Mouse (Mus musculus) MEL (cell line): ENCODE results near the gene Sytl3. TPM values are rescaled to one million over a fixed set of nuclear protein-coding genes. Genes with fewer than 3 reads are reported as not detected.

Source experiments
- DNase-seq: peaks from one replicate; pipeline ENCODE4 v3.0.0; 2011; ENCODE audit warnings: low read depth, low spot score
- H3K27ac ChIP-seq: 2 replicates; pipeline ENCODE4 v1.5.1; 2012; ENCODE audit warnings: low read depth, mild to moderate bottlenecking, control low read depth, low read length, moderate library complexity; ENCODE audit not compliant: control insufficient read depth
- H3K27me3 ChIP-seq, 2 experiments: fragments of 150-350 bp in 1 of 2; sonication (generic) in 1 of 2; 2 replicates each; pipeline ENCODE4 v1.6.1; 2012; ENCODE audit warnings: low read length in 2 of 2, mild to moderate bottlenecking in 2 of 2, improper control_type of control experiment in 1 of 2, moderate library complexity in 1 of 2; ENCODE audit not compliant: insufficient read depth in 2 of 2, control insufficient read depth in 1 of 2
- H3K36me3 ChIP-seq, 2 experiments: 2 replicates each; pipeline ENCODE4 v1.6.1; 2012 to 2014; ENCODE audit warnings: low read length in 2 of 2, improper control_type of control experiment in 1 of 2, inconsistent platforms in 1 of 2, mild to moderate bottlenecking in 1 of 2; ENCODE audit not compliant: insufficient read depth in 2 of 2, control insufficient read depth in 1 of 2
- H3K4me1 ChIP-seq, 2 experiments: fragments of 150-350 bp in 1 of 2; sonication (generic) in 1 of 2; 2 replicates each; pipeline ENCODE4 v1.6.1; 2012; ENCODE audit warnings: low read length in 2 of 2, improper control_type of control experiment in 1 of 2, mild to moderate bottlenecking in 1 of 2; ENCODE audit not compliant: insufficient read depth in 2 of 2, control insufficient read depth in 1 of 2
- H3K4me3 ChIP-seq, 2 experiments: fragments of 150-350 bp in 1 of 2; sonication (generic) in 1 of 2; 2 replicates each; pipeline ENCODE4 v1.5.1; 2012; ENCODE audit warnings: low read depth in 2 of 2, low read length in 2 of 2, mild to moderate bottlenecking in 2 of 2, moderate library complexity in 2 of 2, control low read depth in 1 of 2, improper control_type of control experiment in 1 of 2; ENCODE audit not compliant: control insufficient read depth in 1 of 2, insufficient read depth in 1 of 2
- H3K79me2 ChIP-seq: 2 replicates; pipeline ENCODE4 v1.6.1; 2012; ENCODE audit warnings: mild to moderate bottlenecking, low read length, moderate library complexity; ENCODE audit not compliant: control insufficient read depth, poor library complexity, insufficient read depth
- H3K9ac ChIP-seq: 2 replicates; pipeline ENCODE4 v1.6.1; 2012; ENCODE audit warnings: low read depth, mild to moderate bottlenecking, control low read depth, low read length, moderate library complexity; ENCODE audit not compliant: control insufficient read depth, poor library complexity, severe bottlenecking
- H3K9me3 ChIP-seq: fragments of 150-350 bp; sonication (generic); replicated peaks from 2 replicates; pipeline ENCODE4 v1.6.1; 2012; ENCODE audit warnings: mild to moderate bottlenecking, low read length, improper control_type of control experiment, moderate library complexity; ENCODE audit not compliant: insufficient read depth
- CHD1 ChIP-seq: IDR thresholded peaks from 2 replicates; pipeline ENCODE4 v1.6.1; 2012; ENCODE audit warnings: low read depth, mild to moderate bottlenecking, inconsistent platforms, low read length, improper control_type of control experiment
- CHD2 ChIP-seq: IDR thresholded peaks from 2 replicates; pipeline ENCODE4 v1.6.1; 2011; ENCODE audit warnings: low read length, improper control_type of control experiment
- CTCF ChIP-seq, 3 experiments: IDR thresholded peaks in 2 of 3; conservative IDR thresholded peaks in 1 of 3; 2 replicates each; pipeline ENCODE4 v1.5.1; 2011 to 2012; ENCODE audit warnings: low read length in 3 of 3, low read depth in 2 of 3, mild to moderate bottlenecking in 2 of 3, improper control_type of control experiment in 1 of 3, inconsistent platforms in 1 of 3, mixed read lengths in 1 of 3, moderate library complexity in 1 of 3; ENCODE audit not compliant: control insufficient read depth in 1 of 3, insufficient read depth in 1 of 3, poor library complexity in 1 of 3, severe bottlenecking in 1 of 3
- E2F4 ChIP-seq: IDR thresholded peaks from 2 replicates; pipeline ENCODE4 v1.6.1; 2011; ENCODE audit warnings: low read depth, low read length, improper control_type of control experiment, borderline replicate concordance
- ELF1 ChIP-seq: IDR thresholded peaks from 2 replicates; pipeline ENCODE4 v1.6.1; 2014; ENCODE audit warnings: low read depth, mild to moderate bottlenecking, inconsistent platforms, low read length, improper control_type of control experiment, moderate library complexity
- EP300 ChIP-seq, 2 experiments: IDR thresholded peaks; 2 replicates each; pipeline ENCODE4 v1.6.1; 2011; ENCODE audit warnings: improper control_type of control experiment in 2 of 2, low read length in 2 of 2, low read depth in 1 of 2, mild to moderate bottlenecking in 1 of 2
- ETS1 ChIP-seq: IDR thresholded peaks from 2 replicates; pipeline ENCODE4 v1.6.1; 2012; ENCODE audit warnings: low read depth, mild to moderate bottlenecking, inconsistent platforms, low read length, improper control_type of control experiment, moderate library complexity
- GABPA ChIP-seq: IDR thresholded peaks from 2 replicates; pipeline ENCODE4 v1.6.1; 2012; ENCODE audit warnings: low read depth, mild to moderate bottlenecking, inconsistent platforms, low read length, improper control_type of control experiment, moderate library complexity
- HCFC1 ChIP-seq: IDR thresholded peaks from 2 replicates; pipeline ENCODE4 v1.6.1; 2012; ENCODE audit warnings: low read depth, mild to moderate bottlenecking, inconsistent platforms, low read length, improper control_type of control experiment, moderate library complexity
- JUND ChIP-seq: IDR thresholded peaks from 2 replicates; pipeline ENCODE4 v1.6.1; 2011; ENCODE audit warnings: low read depth, mild to moderate bottlenecking, improper control_type of control experiment, low read length
- KAT2A ChIP-seq: conservative IDR thresholded peaks from 2 replicates; pipeline ENCODE4 v1.6.1; 2012; ENCODE audit warnings: low read depth, low read length, improper control_type of control experiment, inconsistent platforms
- MAFK ChIP-seq: IDR thresholded peaks from 2 replicates; pipeline ENCODE4 v1.6.1; 2011; ENCODE audit warnings: low read depth, mild to moderate bottlenecking, low read length, improper control_type of control experiment, borderline replicate concordance
- MAX ChIP-seq: IDR thresholded peaks from 2 replicates; pipeline ENCODE4 v1.6.1; 2011; ENCODE audit warnings: low read length, improper control_type of control experiment
- MAZ ChIP-seq: IDR thresholded peaks from 2 replicates; pipeline ENCODE4 v1.6.1; 2012; ENCODE audit warnings: low read depth, mild to moderate bottlenecking, inconsistent platforms, low read length, improper control_type of control experiment
- MEF2A ChIP-seq: IDR thresholded peaks from 2 replicates; pipeline ENCODE4 v1.6.1; 2014; ENCODE audit warnings: low read depth, mild to moderate bottlenecking, inconsistent platforms, low read length, improper control_type of control experiment; ENCODE audit not compliant: poor library complexity, insufficient replicate concordance, severe bottlenecking; ENCODE audit errors: extremely low read depth
- MXI1 ChIP-seq: IDR thresholded peaks from 2 replicates; pipeline ENCODE4 v1.6.1; 2011; ENCODE audit warnings: mild to moderate bottlenecking, low read depth, low read length, improper control_type of control experiment
- MYB ChIP-seq: IDR thresholded peaks from 2 replicates; pipeline ENCODE4 v1.6.1; 2011; ENCODE audit warnings: mild to moderate bottlenecking, low read depth, low read length, improper control_type of control experiment
- MYC ChIP-seq: IDR thresholded peaks from 2 replicates; pipeline ENCODE4 v1.6.1; 2011; ENCODE audit warnings: low read depth, mild to moderate bottlenecking, low read length, improper control_type of control experiment, moderate library complexity
- NELFE ChIP-seq: IDR thresholded peaks from 2 replicates; pipeline ENCODE4 v1.6.1; 2011; ENCODE audit warnings: low read depth, low read length, improper control_type of control experiment
- NRF1 ChIP-seq: IDR thresholded peaks from 2 replicates; pipeline ENCODE4 v1.6.1; 2014; ENCODE audit warnings: low read depth, mild to moderate bottlenecking, inconsistent platforms, low read length, improper control_type of control experiment, moderate library complexity; ENCODE audit not compliant: poor library complexity, insufficient read depth, severe bottlenecking
- POLR2A ChIP-seq, 2 experiments: IDR thresholded peaks; 2 replicates each; pipeline ENCODE4 v1.6.1; 2011 to 2012; ENCODE audit warnings: low read length in 2 of 2, mild to moderate bottlenecking in 2 of 2, control low read depth in 1 of 2, improper control_type of control experiment in 1 of 2, low read depth in 1 of 2, moderate library complexity in 1 of 2; ENCODE audit not compliant: control insufficient read depth in 1 of 2, insufficient read depth in 1 of 2, poor library complexity in 1 of 2
- POLR2AphosphoS2 ChIP-seq: IDR thresholded peaks from 2 replicates; pipeline ENCODE4 v1.6.1; 2011; ENCODE audit warnings: low read length, improper control_type of control experiment
- RAD21 ChIP-seq: IDR thresholded peaks from 2 replicates; pipeline ENCODE4 v1.6.1; 2011; ENCODE audit warnings: mild to moderate bottlenecking, low read depth, low read length, improper control_type of control experiment
- RCOR1 ChIP-seq: IDR thresholded peaks from 2 replicates; pipeline ENCODE4 v1.6.1; 2012; ENCODE audit warnings: low read depth, mild to moderate bottlenecking, inconsistent platforms, low read length, improper control_type of control experiment
- SIN3A ChIP-seq: IDR thresholded peaks from 2 replicates; pipeline ENCODE4 v1.6.1; 2012; ENCODE audit warnings: low read length, improper control_type of control experiment, inconsistent platforms
- TAL1 ChIP-seq: IDR thresholded peaks from 2 replicates; pipeline ENCODE4 v1.6.1; 2012; ENCODE audit warnings: mild to moderate bottlenecking, inconsistent platforms, low read length, moderate library complexity, mixed read lengths
- TBP ChIP-seq: IDR thresholded peaks from 2 replicates; pipeline ENCODE4 v1.8.0; 2011; ENCODE audit warnings: low read depth, low read length, improper control_type of control experiment
- TCF12 ChIP-seq: IDR thresholded peaks from 2 replicates; pipeline ENCODE4 v1.6.1; 2014; ENCODE audit warnings: low read depth, mild to moderate bottlenecking, inconsistent platforms, low read length, improper control_type of control experiment, moderate library complexity
- UBTF ChIP-seq: IDR thresholded peaks from 2 replicates; pipeline ENCODE4 v1.6.1; 2012; ENCODE audit warnings: low read depth, mild to moderate bottlenecking, inconsistent platforms, low read length, improper control_type of control experiment, moderate library complexity, borderline replicate concordance; ENCODE audit not compliant: insufficient read depth
- USF1 ChIP-seq: IDR thresholded peaks from 2 replicates; pipeline ENCODE4 v1.6.1; 2014; ENCODE audit warnings: low read depth, mild to moderate bottlenecking, inconsistent platforms, low read length, improper control_type of control experiment, moderate library complexity
- ZC3H11A ChIP-seq: IDR thresholded peaks from 2 replicates; pipeline ENCODE4 v1.6.1; 2012; ENCODE audit warnings: low read depth, mild to moderate bottlenecking, inconsistent platforms, low read length, improper control_type of control experiment
- ZKSCAN1 ChIP-seq: IDR thresholded peaks from 2 replicates; pipeline ENCODE4 v1.6.1; 2012; ENCODE audit warnings: low read depth, mild to moderate bottlenecking, inconsistent platforms, low read length, improper control_type of control experiment, moderate library complexity
- ZMIZ1 ChIP-seq: IDR thresholded peaks from 2 replicates; pipeline ENCODE4 v1.6.1; 2012; ENCODE audit warnings: low read depth, mild to moderate bottlenecking, inconsistent platforms, low read length, improper control_type of control experiment, moderate library complexity
- polyA plus RNA-seq, 2 experiments: library from polyadenylated mRNA; stranded (reverse) in 1 of 2; unstranded in 1 of 2; fragments of >175 nt in 1 of 2; fragments of >200 nt in 1 of 2; gene quantifications; 2 replicates each; pipeline versions ENCODE4 v1.2.1 to v1.2.4; 2012; ENCODE audit warnings: low replicate concordance in 2 of 2, low read depth in 1 of 2; ENCODE audit not compliant: insufficient read length in 2 of 2, insufficient read depth in 1 of 2, missing spikeins in 1 of 2
- total RNA-seq: library from RNA; depleted of rRNA; stranded (reverse); fragments of 300-350 nt; gene quantifications from 2 replicates; pipeline ENCODE4 v1.2.3, GENCODE M21; 2012

Gene Sytl3
- total and polyA plus RNA-seq, 3 experiments = not detected

GRCm38 (mm10) chr17:6782611-6783005 lies 123.7 kb downstream of the Sytl3 start, which contains the start of gene Ezr:
Gene Ezr (minus strand): TSS chr17:6782784.
- 0 out of 2 replicates have a peak, but pooled peaks have one; percentile 24 for TF ChIP-seq MXI1
- TF ChIP-seq RAD21 = no peak
- TF ChIP-seq EP300 (IDR thresholded peaks at IDR 0.05; ENCODE audit: low read depth in 1 of 2, low read length in 2 of 2) = no peak; a peak in 1 of 4 replicates
- peak; percentile 66 for TF ChIP-seq ZMIZ1
- peak; percentile 85 for TF ChIP-seq CHD1
- no peak for TF ChIP-seq MYB
- no peak for TF ChIP-seq MAZ
- peak; percentile 58 for TF ChIP-seq TCF12
- no peak for TF ChIP-seq USF1
- peak; percentile 77 for TF ChIP-seq POLR2AphosphoS2
- TF ChIP-seq NELFE = peak; percentile 84
- TF ChIP-seq KAT2A = no peak
- TF ChIP-seq MYC = no peak
- TF ChIP-seq CTCF (IDR thresholded peaks at IDR 0.05 in 2 of 3, conservative IDR thresholded peaks at IDR 0.05 in 1 of 3; ENCODE audit: control insufficient read depth in 1 of 3, insufficient read depth in 1 of 3, low read depth in 2 of 3, low read length in 3 of 3, poor library complexity in 1 of 3, severe bottlenecking in 1 of 3) = no peak
- TF ChIP-seq ELF1 = peak; percentile 51; the same call in 1 of the 2 replicates
- TF ChIP-seq TAL1 = no peak
- no peak for TF ChIP-seq UBTF
- no peak for TF ChIP-seq MAFK
- 0 out of 2 replicates have a peak, but pooled peaks have one; percentile 31 for TF ChIP-seq JUND
- TF ChIP-seq SIN3A = peak; percentile 12; the same call in 1 of the 2 replicates
- TF ChIP-seq MAX = no peak
- TF ChIP-seq ZC3H11A = no peak
- TF ChIP-seq NRF1 = peak; percentile 49
- TF ChIP-seq POLR2A (IDR thresholded peaks at IDR 0.05; ENCODE audit: control insufficient read depth in 1 of 2, insufficient read depth in 1 of 2, low read depth in 1 of 2, low read length in 2 of 2, poor library complexity in 1 of 2) = peak; percentile 39 to 91; a peak in 3 of 4 replicates
- TF ChIP-seq MEF2A = no peak
- no peak; the same call in 1 of the 2 replicates for TF ChIP-seq RCOR1
- no peak for TF ChIP-seq CHD2
- TF ChIP-seq E2F4 = 0 out of 2 replicates have a peak, but pooled peaks have one; percentile 32
- 0 out of 2 replicates have a peak, but pooled peaks have one; percentile 35 for TF ChIP-seq HCFC1
- TF ChIP-seq ZKSCAN1 = no peak
- peak; percentile 33; the same call in 1 of the 2 replicates for TF ChIP-seq ETS1
- TF ChIP-seq TBP = peak; percentile 82
- no peak for TF ChIP-seq GABPA
- Histone ChIP-seq H3K36me3 (peaks cover 0 to 16% of the 10 kb centered on the region in 2 experiments; a peak in 2 of 4 replicates), H3K4me1 (peaks cover 7% of the 10 kb centered on the region in 2 experiments; a peak in 3 of 4 replicates), H3K27ac (peak within 1 kb of the TSS; percentile 85), H3K4me3 (peak within 1 kb of the TSS; percentile 90 to 99), H3K9me3 (no peaks in the 10 kb centered on the region), H3K9ac (peak within 1 kb of the TSS; percentile 95), H3K79me2 (peaks cover 36% of the 10 kb centered on the region), H3K27me3 (no peaks in the 10 kb centered on the region)
- DNase-seq = peak; percentile 93
